Mouse (Mus musculus): ENCODE data around the gene Nhp2.

The Nhp2 gene

DNA sequence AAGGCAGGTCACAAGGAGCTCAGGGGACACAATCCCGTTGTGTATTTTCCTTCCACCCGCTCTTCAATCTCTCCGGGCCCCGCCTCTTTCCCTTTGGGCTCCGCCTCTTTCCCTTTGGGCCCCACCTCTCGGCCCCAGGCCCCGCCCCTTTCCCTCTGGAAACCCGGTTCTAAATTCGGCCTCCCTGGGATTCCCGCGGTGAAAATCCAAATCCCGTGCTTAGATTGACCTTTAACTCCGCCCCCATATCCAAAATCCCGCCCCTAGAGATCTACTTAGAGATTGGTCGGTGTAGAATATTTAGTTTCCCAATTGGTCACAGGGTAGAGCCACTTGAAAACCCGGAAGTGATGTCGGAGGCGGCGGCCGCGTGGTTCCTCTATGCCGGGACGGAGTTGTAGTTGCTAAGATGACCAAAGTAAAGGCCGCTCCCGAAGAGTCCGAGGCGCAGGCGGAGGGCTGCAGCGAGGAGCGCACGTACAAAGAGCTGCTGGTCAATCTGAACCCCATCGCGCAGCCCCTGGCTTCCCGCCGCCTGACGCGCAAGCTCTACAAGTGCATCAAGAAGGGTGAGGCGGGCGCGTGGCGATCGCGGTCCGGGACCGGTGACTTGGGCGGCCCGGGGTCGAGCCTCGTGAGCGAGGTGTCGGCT, at the start of gene Nhp2:
TSS of gene Nhp2 (plus strand) at position 327 of the 652 bp plus-strand sequence.
- peak; percentile 85 to 92 for DNase-seq (ENCODE audit: low spot score in 2 of 2)

DNA sequence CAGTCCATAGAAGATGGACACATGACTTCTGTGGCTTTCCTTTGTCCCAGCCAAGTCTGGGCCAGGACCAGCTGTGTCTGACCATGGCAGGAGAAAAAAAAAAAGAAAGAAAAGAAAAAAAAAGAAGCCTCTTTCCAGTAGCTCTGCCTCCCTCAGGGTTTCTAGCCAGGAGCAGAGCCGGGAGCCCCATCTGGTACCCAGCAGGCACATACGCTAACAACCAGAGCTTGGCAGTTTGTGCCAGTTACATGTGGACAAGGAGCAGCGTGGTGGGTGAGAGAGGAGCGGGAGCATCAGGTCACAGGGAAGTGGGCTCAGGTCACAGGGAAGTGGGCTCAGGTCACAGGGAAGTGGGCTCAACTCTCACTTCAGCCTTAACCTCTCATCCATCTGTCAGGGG, 43.1 kb upstream of the Nhp2 start:
- no peak for DNase-seq (ENCODE audit: low spot score in 2 of 2)

DNA sequence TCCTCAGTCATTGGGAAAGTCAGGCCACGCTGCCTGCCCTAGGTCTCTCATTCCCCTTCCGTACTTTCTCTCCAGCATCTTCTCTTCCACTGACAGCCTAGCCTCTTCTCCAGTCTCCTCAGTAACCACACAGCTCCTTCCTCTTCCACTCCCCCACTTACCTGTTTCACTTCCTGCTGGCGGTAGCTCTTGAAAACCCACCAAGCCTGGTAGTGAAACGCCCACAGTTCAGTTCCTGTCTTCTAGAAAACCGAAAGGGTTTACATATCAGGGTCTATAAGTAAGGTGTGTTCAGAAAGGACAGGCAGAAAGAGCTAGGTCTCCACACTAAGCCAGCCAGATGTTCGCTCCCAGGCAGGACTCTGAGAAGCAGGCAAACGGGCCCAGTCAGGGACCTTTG, 41.9 kb upstream of the Nhp2 start:
- peak; percentile 81 to 84 for DNase-seq (ENCODE audit: low spot score in 2 of 2)

DNA sequence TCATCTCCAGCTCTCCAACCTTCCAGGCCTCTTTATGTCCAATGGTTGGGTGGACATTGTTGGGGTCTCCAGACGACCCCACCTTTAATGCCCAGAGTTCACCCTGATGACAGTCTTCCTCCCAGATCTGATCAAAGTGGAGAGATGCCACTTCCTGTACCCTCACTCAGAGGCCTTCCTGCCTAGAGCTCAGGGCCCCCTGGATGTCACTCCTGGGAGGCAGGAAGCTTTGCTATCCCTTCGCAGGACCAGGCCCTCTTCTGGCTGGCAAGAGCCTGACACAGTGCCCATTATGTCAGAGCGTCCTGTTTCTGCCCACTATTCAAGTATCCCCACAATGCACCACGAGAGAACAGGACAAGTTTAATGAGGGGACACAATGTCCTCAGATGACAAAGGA, 40.5 kb upstream of the Nhp2 start:
- no peak for DNase-seq (ENCODE audit: low spot score in 2 of 2)

DNA sequence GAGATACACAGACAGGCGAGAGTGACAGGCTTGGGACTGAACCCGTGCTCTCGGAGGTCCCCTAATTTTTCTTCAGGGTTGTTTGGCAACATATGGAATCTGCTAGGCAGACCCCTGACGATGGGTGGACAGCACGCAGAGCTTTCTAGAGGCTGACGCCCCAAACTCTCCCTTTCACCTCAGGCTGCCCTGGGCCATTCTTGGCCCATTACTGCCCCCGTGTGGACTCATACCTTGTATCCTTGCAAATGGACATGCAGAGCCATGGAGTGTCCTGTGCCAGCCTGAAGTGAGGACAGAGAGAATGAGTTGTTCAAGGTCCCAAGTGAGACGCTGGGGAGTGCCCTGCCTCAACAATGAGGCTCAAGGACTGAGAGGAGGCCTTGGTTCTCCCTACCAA, 36.8 kb upstream of the Nhp2 start:
- DNase-seq (ENCODE audit: low spot score in 2 of 2) = peak; percentile 74 to 82

DNA sequence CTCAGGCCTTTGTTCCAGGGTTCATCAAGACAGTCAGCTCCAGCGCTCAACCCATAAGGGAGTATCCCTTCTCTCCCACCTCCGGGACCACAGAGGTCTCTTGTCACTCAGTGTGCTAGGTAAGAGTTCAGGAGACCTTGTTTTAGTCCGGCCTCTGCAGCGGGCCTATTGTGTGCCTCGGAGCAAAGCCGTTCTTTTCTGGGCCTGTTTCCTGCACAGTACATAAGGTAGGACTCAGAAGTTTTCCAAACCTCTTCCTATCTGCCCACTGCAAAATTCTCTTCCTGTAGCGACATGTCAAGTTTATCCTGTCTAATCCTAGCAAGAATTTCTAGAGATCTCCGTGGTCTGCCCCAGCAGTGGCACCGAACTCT, 35.5 kb upstream of the Nhp2 start:
- no peak for DNase-seq (ENCODE audit: low spot score in 2 of 2)

DNA sequence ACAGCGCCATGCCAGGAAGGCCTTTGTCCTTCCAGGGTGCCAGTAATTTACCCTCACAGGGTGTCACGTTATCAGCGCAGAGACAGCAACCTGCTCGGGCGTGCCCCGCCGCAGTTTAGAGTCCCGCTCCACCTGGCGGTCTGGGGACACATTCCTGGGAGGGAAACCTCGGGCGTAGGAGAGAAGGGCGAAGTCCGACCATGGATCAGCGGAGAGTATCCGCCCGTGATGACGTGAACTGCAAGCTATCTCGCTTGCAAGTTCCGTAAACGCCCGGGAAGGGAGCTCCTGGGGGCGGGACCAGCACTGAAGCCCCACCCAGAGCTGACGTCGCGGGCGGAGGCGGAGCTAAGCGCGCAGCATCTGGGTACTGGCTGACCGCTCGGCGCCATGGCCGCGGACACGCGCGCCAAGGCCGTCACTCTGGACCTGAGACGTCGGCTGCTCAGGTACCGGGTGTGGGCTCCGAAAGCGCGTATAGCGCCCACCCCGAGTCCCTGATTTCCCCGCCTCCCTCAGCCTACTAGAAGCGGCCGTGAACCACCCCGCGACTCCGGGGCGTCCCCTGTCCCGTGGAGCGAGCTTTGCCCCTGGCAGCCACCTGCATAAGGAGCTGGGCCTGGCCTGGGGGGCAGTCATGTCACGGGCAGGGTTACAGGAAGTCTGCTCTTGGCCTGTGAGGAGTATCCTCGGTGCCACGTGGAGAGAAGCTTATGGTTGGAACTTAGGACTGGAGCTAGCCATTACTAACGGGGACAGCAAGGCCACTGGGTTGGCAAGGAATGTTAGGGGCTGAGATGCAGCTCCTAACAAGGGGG, 34.9 kb upstream of the Nhp2 start, which contains the start of gene Phykpl:
TSS of gene Phykpl (plus strand) at position 327 of the 818 bp plus-strand sequence.
- DNase-seq (ENCODE audit: low spot score in 2 of 2) = peak; percentile 94 to 95

DNA sequence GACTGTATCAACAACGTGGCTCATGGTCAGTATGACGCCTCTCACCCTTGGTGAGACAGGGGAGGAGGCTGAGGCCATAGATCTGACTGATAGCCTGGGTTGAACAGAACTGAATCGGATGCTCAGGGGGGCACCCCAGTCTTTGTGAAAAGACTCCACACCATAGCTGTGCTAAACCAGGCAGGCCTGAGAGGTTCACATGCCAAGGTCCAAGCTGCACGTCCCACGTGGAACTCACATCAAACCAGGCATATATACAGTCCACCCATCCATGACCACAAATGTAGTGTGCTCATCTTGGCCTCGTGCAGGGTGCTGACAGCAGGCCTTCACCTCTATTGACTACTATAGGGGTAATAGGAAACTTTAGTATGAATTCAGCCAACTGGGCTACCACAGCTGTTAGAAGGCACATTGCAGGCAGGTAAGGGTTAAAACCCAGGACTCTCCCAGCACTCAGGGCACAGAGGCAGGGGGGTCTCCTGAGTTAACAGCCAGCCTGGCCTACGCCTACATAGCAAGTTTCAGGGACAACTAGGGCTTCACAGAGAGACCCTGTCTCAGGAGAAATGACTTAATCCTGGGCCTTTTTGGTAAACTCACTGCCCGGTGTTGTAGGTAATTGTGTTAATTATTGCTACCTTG, 33.8 kb upstream of the Nhp2 start:
- no peak for DNase-seq (ENCODE audit: low spot score in 2 of 2)

DNA sequence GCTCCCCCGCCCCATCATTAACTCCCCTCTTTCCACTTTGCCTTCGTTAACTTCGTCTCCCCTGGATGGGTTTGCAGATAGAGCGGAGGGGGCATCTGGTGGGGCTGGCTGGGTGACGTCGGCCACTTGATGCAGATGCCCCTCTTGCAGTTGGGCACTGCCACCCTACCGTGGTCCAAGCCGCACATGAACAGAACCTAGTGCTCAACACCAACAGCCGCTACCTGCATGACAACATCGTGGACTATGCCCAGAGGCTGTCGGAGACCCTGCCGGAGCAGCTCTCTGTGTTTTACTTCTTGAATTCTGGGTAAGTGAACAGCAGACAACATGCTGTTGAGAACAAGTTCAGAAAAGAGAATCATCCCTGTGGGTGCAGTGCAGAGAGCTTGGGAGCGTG, 33.1 kb upstream of the Nhp2 start:
- DNase-seq (ENCODE audit: low spot score in 2 of 2) = no peak

DNA sequence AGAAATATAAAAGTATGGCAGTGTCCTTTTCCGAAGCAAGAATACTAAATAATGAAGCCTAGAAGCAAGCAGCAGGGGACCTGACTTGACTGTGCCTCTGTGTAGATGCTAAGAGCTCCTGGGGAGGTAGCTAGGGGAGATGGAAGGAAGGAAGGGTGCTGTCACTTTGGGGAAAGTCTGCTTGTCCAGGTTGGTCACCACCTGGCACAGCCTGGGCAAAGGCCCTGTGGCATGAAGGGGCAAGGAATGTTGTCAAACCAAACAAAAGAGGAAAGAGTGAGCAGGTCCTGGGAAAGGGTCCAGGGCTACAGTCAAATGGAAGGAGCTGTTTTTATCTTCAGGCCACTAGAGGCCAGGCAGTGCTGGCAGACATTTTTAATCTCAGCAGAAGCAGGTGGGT, 32.5 kb upstream of the Nhp2 start:
- no peak for DNase-seq (ENCODE audit: low spot score in 2 of 2)

DNA sequence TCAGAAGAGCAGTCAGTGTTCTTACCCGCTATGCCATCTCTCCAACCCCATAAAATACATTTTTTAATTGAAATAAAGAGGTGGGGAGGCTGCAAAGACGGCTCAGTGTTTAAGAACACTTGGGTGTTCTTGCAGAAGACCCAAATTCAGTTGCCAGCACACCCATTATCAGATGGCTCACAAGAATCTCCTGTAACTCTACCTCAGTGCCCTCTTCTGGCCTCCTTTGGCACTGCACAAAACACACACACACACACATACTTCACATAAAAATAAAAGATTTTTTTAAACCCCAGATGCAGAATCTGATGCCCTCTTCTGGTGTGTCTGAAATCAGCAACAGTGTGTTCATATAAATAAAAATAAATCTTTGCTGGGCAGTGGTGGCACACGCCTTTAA, 30.7 kb upstream of the Nhp2 start:
- DNase-seq (ENCODE audit: low spot score in 2 of 2) = no peak

DNA sequence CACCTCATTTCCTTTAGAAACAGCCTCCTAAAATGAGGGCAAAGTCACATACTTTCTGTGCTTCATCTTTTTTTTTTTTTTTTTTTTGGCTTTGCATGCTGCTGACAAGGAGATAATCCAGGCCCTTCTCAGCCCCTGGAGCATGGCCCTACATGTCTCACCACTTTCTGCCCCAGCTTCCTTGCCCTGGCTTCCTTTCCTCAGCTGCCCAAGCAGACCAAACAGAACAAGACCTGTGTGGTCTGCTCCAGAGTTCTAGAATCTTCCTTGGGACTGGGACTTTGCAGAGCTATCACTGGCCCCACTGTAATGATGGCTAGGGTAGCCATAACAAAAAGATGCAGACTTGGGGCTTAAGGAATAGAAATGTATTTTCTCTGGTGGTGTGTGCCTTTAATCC, 29.5 kb upstream of the Nhp2 start:
- DNase-seq (ENCODE audit: low spot score in 2 of 2) = no peak

DNA sequence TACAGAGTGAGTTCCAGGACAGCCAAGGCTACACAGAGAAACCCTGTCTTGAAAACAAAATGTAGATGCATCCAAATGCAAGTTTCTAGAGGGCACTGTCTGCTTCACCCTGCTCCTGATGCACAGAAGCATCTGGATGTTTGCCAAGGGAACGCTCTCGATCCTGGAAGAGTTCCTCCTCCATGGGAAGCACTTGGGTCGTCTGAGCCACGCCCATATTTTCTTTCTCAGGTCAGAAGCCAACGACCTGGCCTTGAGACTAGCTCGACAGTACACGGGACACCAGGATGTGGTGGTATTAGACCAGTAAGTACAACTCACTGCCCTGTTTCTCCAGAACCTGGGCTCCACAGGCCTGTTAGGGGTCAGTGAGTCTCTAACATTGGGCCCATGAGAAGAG, 28.4 kb upstream of the Nhp2 start:
- no peak for DNase-seq (ENCODE audit: low spot score in 2 of 2)

DNA sequence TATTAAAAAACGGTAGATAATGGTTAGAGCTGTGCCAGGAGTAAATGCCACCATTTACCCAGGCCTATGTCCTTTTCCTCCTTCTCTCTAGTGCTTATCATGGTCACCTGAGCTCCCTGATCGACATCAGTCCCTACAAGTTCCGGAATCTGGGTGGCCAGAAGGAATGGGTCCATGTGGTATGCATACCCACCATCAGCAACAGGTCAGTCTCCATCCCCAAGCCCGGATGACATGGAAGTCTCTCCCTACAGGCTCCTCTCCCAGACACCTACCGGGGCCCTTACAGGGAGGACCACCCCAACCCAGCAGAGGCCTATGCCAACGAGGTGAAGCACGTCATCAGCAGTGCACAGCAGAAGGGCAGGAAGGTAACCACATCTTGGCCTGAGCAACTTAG, 27.6 kb upstream of the Nhp2 start:
- DNase-seq (ENCODE audit: low spot score in 2 of 2) = no peak

DNA sequence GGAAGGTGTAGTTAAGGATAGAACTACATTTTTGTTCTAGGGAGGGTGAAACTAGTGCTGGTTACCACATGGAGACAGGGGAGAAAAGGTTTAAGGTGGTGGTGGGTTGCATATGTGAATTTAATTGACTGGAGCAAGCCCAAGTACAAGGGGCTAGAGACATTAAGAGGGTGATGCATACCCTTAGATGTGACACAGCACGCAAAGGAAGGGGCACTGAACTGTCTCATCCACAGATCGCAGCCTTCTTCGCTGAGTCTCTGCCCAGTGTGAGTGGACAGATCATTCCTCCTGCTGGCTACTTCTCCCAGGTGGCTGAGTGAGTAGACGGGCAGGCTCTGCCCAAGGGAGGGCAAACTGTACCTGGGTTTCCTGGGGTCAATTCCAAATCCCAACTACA, 26.2 kb upstream of the Nhp2 start:
- DNase-seq (ENCODE audit: low spot score in 2 of 2) = no peak

DNA sequence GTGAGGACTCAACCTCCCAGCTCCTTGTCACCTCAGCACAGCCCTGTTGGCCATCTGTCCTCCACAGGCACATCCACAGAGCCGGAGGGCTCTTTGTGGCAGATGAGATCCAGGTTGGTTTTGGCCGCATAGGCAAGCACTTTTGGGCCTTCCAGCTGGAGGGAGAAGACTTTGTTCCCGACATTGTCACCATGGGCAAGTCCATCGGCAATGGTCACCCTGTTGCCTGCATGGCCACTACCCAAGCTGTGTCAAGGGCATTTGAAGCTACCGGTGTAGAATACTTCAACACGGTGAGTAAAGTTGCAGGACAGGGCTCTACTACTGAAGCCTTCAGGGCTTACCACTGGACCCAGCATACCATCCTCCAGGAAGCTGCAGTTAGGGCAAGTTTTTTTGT, 25.7 kb upstream of the Nhp2 start:
- DNase-seq (ENCODE audit: low spot score in 2 of 2) = no peak

DNA sequence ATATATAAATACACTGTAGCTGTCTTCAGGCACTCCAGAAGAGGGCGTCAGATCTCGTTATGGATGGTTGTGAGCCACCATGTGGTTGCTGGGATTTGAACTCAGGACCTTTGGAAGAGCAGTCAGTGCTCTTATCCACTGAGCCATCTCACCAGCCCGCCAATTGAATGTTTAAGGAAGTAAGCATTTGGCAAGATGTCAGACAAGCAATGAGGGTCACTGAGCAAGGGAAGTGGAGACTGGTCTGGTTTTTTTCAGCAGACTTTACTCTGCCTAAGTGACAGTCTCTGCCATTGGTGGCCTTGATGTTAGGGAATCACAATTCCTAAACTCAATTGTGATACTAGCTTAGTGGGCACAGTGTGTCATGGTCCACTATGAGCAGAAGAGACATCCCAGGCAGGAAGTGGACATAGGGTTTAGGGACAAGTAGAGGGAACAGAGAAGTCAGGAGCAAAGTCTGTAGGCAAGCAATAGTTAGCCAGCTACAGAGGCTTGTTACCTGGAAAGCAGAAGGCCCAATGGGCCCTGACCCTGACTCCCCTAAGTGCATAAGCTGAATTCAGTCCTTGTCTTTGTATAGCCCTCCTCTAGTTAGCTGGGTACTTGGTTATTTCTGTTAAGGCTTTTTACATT, 24.7 kb upstream of the Nhp2 start:
- DNase-seq (ENCODE audit: low spot score in 2 of 2) = no peak

DNA sequence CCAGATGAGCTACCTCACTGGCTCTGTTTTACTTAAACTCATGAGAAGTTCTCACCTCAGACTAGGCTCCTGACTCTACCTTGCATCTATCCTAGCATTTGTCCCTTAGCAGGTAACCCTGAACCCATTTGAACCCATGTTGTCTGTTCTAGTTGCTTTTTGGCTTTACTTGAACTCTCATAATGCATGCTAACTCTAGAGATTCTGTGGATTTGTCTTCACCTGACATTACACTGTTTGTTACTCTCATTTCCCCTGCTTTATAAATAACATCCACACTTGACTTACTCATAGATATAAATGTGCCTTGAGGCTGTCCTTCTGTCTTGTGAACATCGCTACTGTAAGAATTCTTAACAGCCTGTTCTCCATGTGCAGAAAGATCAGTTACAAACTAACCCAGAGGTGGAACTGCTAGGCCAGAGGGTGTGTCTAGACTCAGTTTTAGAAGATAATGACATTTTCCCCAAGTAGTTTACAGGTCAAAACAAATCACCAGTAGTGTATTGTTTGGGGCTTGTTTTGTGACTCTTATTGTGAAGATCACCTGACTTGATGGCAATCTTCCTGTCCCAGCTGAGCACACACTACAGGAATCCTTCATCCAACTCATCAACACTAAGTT, 24.0 kb upstream of the Nhp2 start:
- no peak for DNase-seq (ENCODE audit: low spot score in 2 of 2)

DNA sequence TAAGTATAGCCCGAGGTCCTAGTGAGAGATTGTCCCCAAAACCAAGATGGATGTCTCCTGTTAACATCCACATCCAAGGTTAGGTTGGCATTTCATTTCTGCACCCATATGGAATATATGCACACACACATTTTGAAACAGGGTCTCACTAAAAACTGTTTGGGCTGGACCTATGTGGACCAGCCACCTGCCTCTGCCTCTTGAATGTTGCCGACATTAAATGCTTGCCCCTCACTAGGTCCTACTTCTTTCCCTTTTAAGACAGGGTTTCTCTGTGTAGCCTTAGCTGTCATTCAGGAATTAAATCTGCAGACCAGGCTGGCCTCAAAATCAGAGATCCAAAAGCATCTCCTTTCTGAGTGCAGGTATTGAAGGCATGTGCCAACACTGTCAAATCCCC, 22.0 kb upstream of the Nhp2 start:
- DNase-seq (ENCODE audit: low spot score in 2 of 2) = no peak

DNA sequence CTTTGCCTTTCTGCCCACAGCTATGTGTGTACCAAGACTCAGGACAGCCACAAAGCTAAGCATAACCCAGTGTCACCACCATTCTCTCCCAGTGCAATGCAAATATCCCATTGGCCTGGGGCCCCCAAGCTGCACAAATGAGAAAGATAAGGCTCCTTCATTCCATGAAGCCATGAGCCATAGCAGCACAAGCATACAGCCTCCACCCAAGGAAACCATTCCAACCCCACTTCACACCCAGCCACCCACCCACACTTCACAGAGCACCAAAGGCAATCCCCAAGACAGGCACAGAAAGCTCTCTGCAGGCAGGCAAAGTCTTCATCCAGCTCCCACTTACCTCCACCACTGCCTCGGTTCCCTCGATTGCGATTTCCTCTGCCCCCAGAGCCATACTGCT, 17.3 kb upstream of the Nhp2 start:
- DNase-seq (ENCODE audit: low spot score in 2 of 2) = no peak

DNA sequence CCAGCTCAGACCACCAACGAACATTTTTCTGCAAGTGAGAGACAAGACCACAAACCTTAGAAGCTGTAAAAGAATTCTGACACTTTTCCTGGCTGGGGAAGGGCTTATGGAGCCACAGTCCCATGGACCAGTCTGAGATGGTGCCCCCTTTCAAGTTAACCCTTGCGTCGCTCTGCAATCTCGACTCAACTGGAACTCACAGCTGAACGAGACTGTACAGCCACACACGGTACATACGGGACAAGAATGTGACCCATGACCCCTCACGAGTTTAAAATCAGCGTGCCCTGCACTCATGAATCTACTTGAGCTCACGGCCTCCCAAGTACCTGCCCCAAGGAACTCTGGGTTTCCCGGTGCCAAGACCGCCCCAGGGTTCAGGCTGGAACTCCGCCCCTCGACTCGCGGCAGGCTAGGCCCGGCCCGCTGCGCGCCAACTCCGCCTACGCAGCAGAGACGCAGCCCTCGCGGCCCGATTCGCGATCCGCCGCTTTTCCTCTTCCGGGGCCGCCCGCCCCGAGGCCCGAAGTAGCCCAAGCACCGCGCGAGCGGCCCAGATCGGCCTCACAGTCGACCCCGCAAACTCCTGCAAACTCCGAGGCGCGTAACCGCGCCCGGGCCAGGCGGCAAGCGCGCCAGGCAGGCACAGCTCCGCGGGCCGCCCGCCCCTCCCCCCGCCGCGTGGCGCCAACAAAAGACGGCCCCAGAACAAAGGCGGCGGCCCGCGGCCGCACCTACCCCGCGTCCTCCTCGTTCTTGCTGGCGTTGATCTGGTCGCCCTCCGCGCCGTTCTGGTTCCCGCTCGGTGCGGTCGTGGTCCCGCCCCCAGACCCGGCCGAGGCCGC, 13.7 kb upstream of the Nhp2 start:
- DNase-seq (ENCODE audit: low spot score in 2 of 2) = peak; percentile 88 to 89

Measured in spleen, postnatal 36 days (tissue).